Mouse (Mus musculus) Muller cell, postnatal 12 days (primary cell): ENCODE results near the gene Sdc3.

Experiments
- DNase-seq: peaks from one replicate; pipeline ENCODE4 v3.0.0-alpha.2; 2015; ENCODE audit errors: inconsistent ontology term

The Sdc3 gene

GRCm38 (mm10) chr4:130820594-130821255 is 28.4 kb downstream of the Sdc3 start:
- no peak for DNase-seq

GRCm38 (mm10) chr4:130828851-130829673 is 36.7 kb downstream of the Sdc3 start:
- DNase-seq = no peak

DNA sequence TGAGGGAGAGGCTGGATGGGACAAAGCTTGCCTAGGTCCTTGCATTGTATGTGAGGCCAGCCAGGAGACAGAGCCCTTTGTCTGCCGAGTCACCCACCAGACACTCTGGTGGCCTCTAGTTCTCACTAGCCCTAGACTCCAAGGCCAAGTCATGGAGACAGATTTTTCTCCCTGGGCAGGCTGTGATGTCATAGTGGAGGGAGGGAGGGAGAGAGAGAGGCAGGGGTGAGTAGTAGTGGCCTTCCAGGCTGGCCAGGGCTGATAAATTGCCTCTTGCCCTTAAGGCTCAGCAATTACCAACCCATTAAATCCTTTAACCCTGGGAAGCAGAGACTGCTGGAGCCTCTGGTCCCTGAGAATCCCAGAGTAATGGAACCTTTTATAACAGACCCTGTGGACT is 41.8 kb downstream of the Sdc3 start:
- DNase-seq = no peak

DNA sequence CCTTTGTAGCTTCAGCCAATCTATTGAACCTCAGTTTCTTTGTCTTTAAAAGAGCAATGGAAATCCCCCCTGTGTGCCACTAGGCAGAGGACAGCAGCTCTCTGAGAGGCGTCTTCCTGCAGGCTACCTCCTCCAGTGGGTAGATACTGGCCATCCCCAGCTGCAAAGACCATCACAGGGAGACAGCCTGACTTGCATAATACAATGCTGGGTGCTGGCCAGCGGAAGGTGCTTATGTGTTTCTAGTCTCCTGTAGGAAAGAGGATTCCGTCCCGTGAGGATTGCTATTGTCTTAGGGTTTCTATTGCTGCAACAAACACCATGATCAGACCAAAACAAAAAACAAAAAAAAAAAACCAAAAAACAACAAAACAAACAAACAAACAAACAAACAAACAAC is 43.2 kb downstream of the Sdc3 start:
- no peak for DNase-seq

DNA sequence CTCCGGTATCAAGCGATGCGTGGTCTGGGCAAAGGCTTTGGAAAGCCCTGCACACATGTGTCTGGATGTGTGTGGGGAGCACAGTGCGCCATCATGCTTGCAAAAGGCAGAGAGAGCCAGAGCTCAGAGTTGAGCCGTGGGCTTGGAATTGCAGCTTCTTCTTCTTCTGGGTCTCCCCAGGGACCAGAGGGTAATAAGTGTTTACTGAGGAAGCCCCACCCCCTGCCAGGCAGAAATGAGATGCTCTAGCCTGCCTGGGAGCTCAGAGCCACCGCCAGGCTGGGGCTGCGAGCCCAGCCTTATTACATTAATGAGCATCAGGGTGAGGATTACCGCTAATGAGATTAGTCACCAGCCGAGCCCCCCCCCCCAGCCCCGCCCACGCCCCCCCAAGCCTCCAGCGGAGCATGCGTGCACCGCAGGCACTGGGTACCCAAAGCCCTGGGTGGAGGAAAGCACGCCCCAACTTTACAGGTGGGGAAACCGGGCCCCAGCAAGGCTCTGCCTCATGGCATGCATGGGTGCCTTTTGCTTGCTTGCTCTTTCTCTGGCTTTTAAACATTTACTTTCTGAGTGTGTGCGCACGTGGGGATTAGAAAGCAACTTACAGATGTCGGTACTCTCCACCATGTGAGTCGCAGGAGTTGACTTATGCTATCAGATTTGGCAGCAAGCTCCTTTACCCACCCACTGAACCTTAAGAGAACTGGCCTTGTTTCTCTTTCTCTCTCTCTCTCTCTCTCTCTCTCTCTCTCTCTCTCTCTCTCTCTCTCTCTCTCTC is 44.1 kb downstream of the Sdc3 start:
- DNase-seq = peak; percentile 86

DNA sequence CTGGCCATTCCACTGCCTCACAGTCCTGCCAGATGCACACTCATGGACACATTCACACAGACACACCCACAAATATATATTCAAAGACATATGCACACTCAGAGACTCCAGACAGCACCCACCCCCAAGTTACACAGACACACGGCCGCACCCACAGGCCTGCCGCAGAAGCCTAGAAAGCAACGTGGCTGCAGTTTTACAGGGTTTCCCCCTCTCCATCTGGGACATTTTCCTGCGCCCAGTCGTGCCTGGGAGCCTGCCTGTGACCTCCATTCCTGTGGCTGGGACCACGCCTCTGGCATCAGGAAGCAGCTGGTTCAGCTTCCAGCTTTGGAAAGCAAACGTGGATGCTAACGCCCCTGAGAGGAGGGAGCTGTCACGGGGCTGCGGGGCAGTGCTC is 46.2 kb downstream of the Sdc3 start:
- DNase-seq = peak; percentile 53

- DNase-seq = peak; percentile 72
These were observed 48.9 kb downstream of the Sdc3 start for GRCm38 (mm10) chr4:130841107-130841840.

DNA sequence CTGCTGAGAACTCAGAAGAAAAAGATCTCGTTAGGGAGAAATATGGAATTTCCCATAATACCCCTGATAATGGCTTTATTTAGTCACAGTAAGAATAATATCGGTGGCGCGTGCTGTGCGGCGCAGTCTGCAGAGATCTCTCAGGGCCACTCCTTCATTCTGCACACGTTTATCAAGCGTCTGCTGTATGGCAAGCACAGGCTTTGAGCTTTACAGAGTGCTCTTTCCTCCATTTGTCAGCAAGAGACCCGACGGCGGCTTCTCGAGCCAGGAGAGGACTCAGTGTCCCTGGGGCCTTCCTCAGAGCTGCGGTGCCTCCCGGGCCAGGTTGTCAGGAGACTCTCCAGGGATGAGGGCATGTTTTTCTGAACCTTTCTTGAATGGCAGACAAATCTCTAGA is 56.5 kb downstream of the Sdc3 start:
- no peak for DNase-seq

DNA sequence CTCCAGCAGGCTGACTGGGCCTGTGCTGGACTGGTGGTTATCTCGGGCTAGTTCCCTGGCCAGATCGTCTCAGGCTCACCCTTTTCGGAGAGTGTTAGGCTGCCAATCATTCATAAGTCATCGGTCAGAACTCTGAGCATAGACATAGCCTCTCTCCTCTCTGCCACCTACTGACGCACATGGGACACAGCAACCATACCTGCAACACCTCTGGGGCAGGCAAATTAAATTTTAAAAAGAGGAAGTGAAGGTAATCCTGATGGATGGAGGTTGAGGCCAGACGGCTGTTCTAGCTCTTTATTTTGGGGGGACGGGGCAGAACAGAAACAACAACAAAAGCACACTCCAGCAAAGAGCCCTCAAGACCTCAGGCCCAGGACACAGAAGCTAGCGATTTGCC is 65.3 kb downstream of the Sdc3 start:
- no peak for DNase-seq

DNA sequence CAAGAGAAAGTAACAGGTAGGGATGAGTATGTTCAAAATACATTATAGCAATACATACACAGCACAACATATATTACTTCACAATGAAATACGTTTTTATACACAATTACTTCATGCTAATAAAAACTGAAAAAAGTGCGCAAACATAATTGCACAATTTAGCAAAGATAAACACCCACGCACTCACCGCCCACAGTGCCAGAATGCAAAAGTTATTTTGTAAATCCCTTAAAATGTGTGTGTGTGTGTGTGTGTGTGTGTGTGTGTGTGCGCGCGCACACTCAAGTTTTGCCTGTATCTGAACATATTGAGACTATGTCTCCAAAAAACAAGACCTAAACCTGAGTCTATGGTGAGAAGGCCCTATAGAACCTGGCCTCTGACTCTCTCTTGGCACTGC is 66.5 kb downstream of the Sdc3 start:
- no peak for DNase-seq

DNA sequence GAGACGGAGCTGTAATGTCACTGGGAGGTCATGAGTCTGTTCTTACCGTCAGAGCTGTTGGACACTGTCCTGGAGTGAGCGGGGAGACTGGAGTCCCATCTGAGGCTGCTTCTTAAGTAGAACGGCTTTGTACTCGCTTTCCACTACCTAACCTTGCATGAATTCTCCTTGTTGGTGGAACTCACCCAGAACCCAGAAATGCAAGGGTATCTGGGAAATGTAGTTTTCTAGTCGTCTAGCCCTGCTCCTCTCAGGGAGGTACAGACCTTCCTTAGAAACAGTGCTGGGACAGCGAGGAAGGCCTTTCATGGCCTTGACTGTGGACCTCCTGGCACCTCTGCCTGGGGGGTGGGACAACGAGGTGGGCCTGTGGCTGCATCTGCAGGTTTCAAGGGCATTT is 67.1 kb downstream of the Sdc3 start:
- no peak for DNase-seq

DNA sequence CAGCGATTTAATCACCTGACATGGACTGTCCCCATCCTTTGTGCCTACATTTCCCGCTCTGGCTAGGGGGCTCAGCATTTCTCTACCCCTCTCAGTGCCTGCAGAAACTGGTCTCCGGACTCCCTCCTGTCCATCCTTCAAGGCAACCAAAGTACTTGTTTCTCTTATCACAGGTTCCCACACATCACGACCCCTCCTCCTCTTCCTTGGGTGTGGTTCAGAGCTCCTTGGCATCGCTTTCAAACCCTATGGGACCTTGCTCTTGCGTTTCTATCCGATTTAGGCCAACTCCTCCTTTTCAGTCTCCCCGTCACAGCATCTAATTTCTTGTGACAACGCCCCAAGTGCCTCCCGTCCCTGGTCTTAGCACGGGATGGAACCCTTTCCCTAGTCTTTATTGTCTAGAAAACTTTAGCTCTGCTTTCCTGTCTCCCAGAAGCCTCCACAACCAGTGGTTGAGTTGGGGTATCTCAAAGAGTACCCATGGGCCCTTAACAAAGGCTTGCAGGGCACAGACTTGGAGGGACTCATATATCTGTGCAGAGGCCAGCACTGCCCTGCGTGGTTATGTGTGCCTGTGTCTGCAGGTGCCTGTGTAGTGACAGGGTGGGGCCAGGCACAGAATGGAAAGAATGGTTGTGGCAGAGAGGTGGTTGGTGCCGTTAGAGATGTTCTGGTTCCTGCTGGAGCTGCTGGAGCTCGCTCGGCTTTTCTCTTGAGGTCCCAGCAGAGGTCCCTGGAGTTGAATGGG is 68.7 kb downstream of the Sdc3 start:
- DNase-seq = no peak

GRCm38 (mm10) chr4:130861653-130862208 is 69.4 kb downstream of the Sdc3 start:
- DNase-seq = peak; percentile 91

DNA sequence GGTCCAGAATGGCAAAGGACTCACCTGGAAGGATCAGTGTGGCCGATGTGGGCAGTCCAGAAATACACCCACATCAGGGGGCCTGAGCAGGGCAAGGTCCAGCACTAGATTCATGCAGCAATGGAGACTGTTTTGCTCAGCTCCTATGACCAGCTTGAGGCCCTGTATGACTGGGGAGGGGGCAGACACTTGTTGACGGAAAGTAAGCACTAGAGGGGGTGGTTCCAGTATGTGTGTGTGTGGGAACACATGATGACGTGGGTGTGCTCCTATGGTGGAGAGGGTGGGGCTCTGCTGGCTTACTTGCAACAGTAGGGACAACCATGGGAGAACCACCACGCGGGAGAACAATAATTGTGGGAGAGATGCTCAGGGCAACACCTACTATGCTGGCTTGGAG is 70.2 kb downstream of the Sdc3 start:
- no peak for DNase-seq

DNA sequence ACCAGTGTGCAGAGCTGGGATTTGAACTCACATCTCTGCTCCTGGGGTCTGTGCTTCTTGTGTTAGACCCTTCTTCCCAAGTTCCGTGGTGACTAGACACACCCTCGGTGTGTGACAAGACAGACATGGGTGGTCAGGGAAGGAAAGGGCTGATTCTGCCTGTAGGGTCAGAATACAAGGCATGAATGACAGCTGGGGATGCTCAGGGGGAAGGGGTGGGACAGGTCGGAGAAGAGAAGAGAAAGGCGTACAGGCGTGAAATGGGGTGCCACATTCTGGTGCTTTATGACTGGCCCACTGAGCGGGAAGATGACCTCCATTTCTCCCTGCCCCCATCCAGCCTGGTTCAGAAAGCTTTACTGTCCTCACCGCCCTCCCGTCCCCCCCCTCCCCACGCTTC is 73.1 kb downstream of the Sdc3 start:
- no peak for DNase-seq

GRCm38 (mm10) chr4:130865901-130866371 is 73.6 kb downstream of the Sdc3 start:
- peak; percentile 72 for DNase-seq

DNA sequence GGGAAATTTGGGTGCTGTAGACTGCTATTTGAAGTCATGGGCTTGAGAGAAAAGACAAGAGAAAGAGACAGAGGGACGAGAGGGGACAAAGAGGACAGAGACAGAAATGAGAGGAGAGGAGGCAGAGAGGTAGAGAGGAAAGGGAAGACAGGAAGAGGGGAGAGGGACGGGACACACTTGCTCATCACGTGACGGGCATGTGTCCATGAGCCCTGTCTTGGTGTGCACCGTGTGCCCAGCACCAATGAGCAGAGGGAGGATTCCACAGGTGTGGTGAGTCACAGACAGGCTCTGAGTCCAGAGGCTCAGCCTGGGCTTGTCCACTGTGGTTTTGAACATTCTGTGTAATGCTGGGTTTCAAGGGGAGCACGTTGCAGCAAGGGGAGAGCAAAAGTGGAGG is 75.6 kb downstream of the Sdc3 start:
- DNase-seq = no peak

- no peak for DNase-seq
These were observed 76.5 kb downstream of the Sdc3 start for GRCm38 (mm10) chr4:130868803-130869202.

GRCm38 (mm10) chr4:130872414-130872813 is 80.1 kb downstream of the Sdc3 start:
- DNase-seq = no peak

DNA sequence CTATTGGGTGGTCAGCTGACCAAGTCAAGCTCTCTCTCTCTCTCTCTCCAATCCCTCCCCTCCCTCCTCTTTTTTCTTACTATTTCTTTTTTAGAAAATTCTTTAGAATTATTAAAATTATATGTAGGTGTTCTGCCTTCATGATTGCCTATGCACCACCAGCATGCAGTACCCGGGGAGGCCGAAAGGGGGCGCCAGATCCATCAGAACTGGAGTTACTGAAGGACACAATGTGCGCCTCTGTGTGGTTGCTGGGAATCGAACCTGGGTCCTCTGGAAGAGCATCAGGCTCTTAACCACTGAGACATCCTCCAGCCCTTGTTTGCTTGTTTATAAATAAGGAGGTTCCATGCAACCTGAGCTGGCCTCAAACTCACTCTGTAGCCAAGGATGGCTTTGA is 81.1 kb downstream of the Sdc3 start:
- DNase-seq = no peak

GRCm38 (mm10) chr4:130874601-130875000 is 82.3 kb downstream of the Sdc3 start:
- DNase-seq = peak; percentile 87
